Mouse (Mus musculus) thymus, postnatal 10 days (tissue): Measurements from ENCODE around the gene Hapln4.

Source experiments
- DNase-seq, 2 experiments: peaks; one replicate each; pipeline ENCODE4 v3.0.0; 2021; ENCODE audit warnings: low spot score in 2 of 2

The Hapln4 gene

GRCm38 (mm10) chr8:70137890-70138289, 54.6 kb downstream of the Hapln4 start:
- DNase-seq: no peak

DNA sequence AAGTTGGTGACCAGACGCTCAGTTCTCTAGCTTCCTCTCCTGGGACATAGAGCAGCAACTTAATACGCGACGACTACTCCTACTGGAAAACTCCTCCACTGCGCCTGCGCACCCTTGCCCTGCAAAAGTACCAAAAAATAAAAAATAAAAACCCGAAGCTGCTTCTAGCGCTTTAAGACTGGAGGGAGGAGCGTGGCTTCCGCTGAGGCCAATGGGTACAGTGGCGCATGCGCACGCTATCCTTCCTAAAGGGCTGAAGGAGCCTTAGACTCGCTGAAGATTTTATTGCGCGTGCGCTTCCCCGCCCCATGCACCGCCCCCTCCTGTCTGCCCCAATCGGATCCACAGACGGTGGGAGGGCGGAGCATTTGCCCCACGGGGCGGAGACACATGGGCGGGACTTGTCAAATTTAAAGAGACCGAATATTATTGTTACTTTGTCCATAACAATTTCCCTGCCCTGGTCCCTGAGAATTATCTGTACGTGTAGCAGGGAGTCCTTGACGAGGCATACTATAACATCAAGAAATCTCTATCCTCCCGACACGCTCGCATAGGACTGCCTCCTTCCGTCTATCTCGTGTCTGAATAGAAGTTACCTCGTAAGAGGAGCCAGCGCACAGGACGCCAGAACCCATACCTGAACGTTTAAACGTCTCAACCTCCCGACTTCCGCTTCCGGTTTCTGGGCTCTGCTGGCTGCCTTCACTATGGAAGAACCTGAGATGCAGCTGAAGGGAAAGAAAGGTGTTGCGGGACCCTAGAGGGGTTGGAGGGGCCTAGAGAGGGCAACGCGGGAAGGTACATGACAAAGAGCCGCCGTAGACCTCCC, 56.0 kb downstream of the Hapln4 start, which contains the start of the genes Rfxank, Borcs8 and Mef2b:
Gene Rfxank, minus strand, starts transcription at position 129 of the 832 bp plus-strand sequence.
Gene Borcs8, plus strand, starts transcription at position 474 of the 832 bp plus-strand sequence.
Gene Mef2b, plus strand, starts transcription at position 686 of the 832 bp plus-strand sequence.
- peak; percentile 98 for DNase-seq

GRCm38 (mm10) chr8:70139981-70140380, 56.7 kb downstream of the Hapln4 start:
- DNase-seq: no peak
